Mouse (Mus musculus) stomach, postnatal 0 days (tissue): ENCODE measurements around the gene Tada1. TPM values are rescaled to one million over a fixed set of nuclear protein-coding genes. Genes with fewer than 3 reads are reported as not detected.
A peak's percentile ranks its signal among the peaks of the same experiment; 100 is the strongest.

Source experiments
- ATAC-seq: fragments of 200-750 bp; cut with Nextera tagmentation; 2 replicates; pipeline ENCODE4 v1.8.0; 2017; ENCODE audit not compliant: low FRiP score, low TSS enrichment
- DNase-seq: peaks from one replicate; pipeline ENCODE4 v3.0.0-alpha.2; 2016; ENCODE audit warnings: low spot score
- H3K27ac ChIP-seq: fragments of 300-500 bp; sonication (generic); replicated peaks from 2 replicates; pipeline ENCODE4 v1.5.1; 2014; ENCODE audit warnings: mild to moderate bottlenecking, control low read depth
- H3K27me3 ChIP-seq: fragments of 300-500 bp; sonication (generic); 2 replicates; pipeline ENCODE4 v1.6.1; 2014; ENCODE audit warnings: low read length; ENCODE audit not compliant: control insufficient read depth, insufficient read depth
- H3K36me3 ChIP-seq: fragments of 300-500 bp; sonication (generic); 2 replicates; pipeline ENCODE4 v1.6.1; 2014; ENCODE audit warnings: low read length, mixed read lengths; ENCODE audit not compliant: control insufficient read depth, insufficient read depth
- H3K4me1 ChIP-seq: fragments of 300-500 bp; sonication (generic); replicated peaks from 2 replicates; pipeline ENCODE4 v1.6.1; 2014; ENCODE audit warnings: antibody characterized with exemption; ENCODE audit not compliant: control insufficient read depth, insufficient read depth
- H3K4me2 ChIP-seq: fragments of 300-500 bp; sonication (generic); replicated peaks from 2 replicates; pipeline ENCODE4 v1.6.1; 2014; ENCODE audit warnings: low read depth, mild to moderate bottlenecking, control low read depth, moderate library complexity
- H3K4me3 ChIP-seq: fragments of 300-500 bp; sonication (generic); 2 replicates; pipeline ENCODE4 v1.5.1; 2014; ENCODE audit warnings: low read depth, low read length, control low read depth
- H3K9ac ChIP-seq: fragments of 300-500 bp; sonication (generic); 2 replicates; pipeline ENCODE4 v1.6.1; 2014; ENCODE audit warnings: mild to moderate bottlenecking, low read length, control low read depth, mixed read lengths
- H3K9me3 ChIP-seq: fragments of 300-500 bp; sonication (generic); 2 replicates; pipeline ENCODE4 v1.6.1; 2016; ENCODE audit warnings: low read length; ENCODE audit not compliant: control insufficient read depth
- CTCF ChIP-seq: IDR thresholded peaks from 2 replicates; pipeline ENCODE4 v1.5.1; 2016; ENCODE audit warnings: antibody characterized with exemption, low read depth, mild to moderate bottlenecking, moderate library complexity
- EP300 ChIP-seq: optimal IDR thresholded peaks from 2 replicates; pipeline ENCODE3; 2016; ENCODE audit warnings: antibody characterized with exemption
- WGBS: fragments of 180-500 bp; shearing (Covaris S2); extraction: QIAGEN DNeasy Blood & Tissue Kit; methylation state at CpG from one replicate; pipeline ENCODE4 v1.1.7; 2014; 5-methylcytosine and 5-hydroxymethylcytosine counted together
- polyA plus RNA-seq: library from polyadenylated mRNA; unstranded; fragments of >200 nt; fragmentation: Nextera tagmentation; extraction: Ambion mirVana; gene quantifications from 2 replicates; pipeline ENCODE4 v1.2.1, GENCODE M21; 2015

Tada1 gene
- polyA plus RNA-seq, 1 experiment from 2014 or later: 18.8 TPM

DNA sequence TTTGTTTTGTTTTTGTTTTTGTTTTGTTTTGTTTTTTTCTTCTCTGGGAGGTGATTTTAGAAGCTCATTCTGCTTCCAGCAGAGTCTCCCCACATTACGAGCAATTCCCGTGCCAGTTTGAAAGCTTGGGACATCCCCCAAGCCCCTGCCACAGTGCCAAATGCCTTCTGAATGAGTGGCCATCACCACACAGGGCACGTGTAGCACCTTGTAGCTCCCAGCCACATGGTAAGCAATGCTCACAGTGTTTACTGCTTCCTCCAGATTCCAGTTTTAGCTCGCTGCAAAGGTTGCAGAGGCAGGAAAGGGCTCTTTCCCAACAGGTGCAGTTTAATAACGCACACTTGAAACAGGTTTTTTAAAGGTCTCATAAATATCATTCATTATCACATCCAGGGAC is 18.0 kb upstream of the Tada1 start:
- Histone ChIP-seq H3K36me3 (no peaks in the 10 kb centered on the region), H3K4me1 (no peaks in the 10 kb centered on the region), H3K9me3 (no peaks in the 10 kb centered on the region), H3K4me3 (no peak overlapping the region), H3K27me3 (no peaks in the 10 kb centered on the region), H3K27ac (no peak overlapping the region), H3K4me2 (no peak overlapping the region), H3K9ac (no peak overlapping the region)
- ATAC-seq (no peak), DNase-seq (no peak)
- TF ChIP-seq EP300 (no peak), CTCF (no peak)
- 75% methylated on average over 5 of the region's 5 CpGs for WGBS

GRCm38 (mm10) chr1:166361842-166362241 is 17.1 kb upstream of the Tada1 start:
- no peaks in the 10 kb centered on the region for H3K9me3 ChIP-seq
- H3K4me3 ChIP-seq: no peak overlapping the region
- ATAC-seq: no peak
- H3K4me1 ChIP-seq: no peaks in the 10 kb centered on the region
- no peak; the same call in 1 of the 2 replicates for TF ChIP-seq CTCF
- no peaks in the 10 kb centered on the region for H3K27me3 ChIP-seq
- no peak overlapping the region for H3K27ac ChIP-seq
- H3K4me2 ChIP-seq: no peak overlapping the region
- WGBS: 59% methylated on average over 3 of the region's 3 CpGs
- no peak overlapping the region for H3K9ac ChIP-seq
- H3K36me3 ChIP-seq: no peaks in the 10 kb centered on the region
- no peak for DNase-seq

DNA sequence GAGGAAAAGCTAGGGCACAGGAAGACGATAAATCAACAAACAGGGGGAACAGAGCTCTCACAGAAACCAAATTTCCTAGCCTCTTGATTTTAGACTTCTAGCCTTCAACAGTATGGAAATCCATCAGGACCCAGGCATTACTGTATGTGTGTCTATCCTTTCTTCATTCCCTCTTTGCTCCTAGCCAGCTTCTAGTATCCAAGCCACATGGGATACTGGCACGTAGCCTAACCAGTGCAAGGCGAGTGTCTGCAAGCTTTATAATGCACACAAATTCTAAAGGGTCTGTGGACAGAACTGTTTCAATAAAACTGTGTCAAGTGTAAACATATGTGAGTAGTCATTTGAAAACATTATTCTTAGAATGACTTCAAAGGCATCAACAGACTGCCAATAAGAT is 16.2 kb upstream of the Tada1 start:
- Histone ChIP-seq H3K36me3 (no peaks in the 10 kb centered on the region), H3K27ac (no peak overlapping the region), H3K27me3 (no peaks in the 10 kb centered on the region), H3K4me1 (no peaks in the 10 kb centered on the region), H3K4me3 (no peak overlapping the region), H3K4me2 (no peak overlapping the region), H3K9ac (no peak overlapping the region), H3K9me3 (no peaks in the 10 kb centered on the region)
- TF ChIP-seq EP300: no peak
- no peak for TF ChIP-seq CTCF
- 60% methylated on average over 3 of the region's 3 CpGs for WGBS
- ATAC-seq: no peak
- no peak for DNase-seq

DNA sequence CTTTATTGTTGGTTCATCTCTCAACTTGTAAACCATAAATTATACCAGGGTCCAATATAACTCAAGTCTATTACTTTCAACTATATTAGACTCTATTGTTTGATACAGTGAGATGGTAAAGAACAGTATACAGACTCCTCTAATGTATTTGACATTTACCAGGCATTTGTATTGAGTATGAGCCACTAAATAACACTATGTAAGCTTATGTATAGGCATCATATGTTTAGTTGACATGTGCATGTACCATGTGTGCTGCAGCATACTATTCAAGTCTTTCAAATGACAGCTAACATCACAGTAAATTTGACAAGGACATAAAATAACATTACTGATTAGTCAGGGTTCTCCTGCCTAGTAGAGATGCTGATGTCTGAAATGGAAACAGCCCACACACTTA is 15.8 kb upstream of the Tada1 start:
- Histone ChIP-seq H3K4me3 (no peak overlapping the region), H3K4me2 (no peak overlapping the region), H3K27ac (no peak overlapping the region), H3K36me3 (no peaks in the 10 kb centered on the region), H3K4me1 (no peaks in the 10 kb centered on the region), H3K9ac (no peak overlapping the region), H3K9me3 (no peaks in the 10 kb centered on the region), H3K27me3 (no peaks in the 10 kb centered on the region)
- TF ChIP-seq EP300: no peak
- no peak for TF ChIP-seq CTCF
- ATAC-seq (no peak), DNase-seq (no peak)

DNA sequence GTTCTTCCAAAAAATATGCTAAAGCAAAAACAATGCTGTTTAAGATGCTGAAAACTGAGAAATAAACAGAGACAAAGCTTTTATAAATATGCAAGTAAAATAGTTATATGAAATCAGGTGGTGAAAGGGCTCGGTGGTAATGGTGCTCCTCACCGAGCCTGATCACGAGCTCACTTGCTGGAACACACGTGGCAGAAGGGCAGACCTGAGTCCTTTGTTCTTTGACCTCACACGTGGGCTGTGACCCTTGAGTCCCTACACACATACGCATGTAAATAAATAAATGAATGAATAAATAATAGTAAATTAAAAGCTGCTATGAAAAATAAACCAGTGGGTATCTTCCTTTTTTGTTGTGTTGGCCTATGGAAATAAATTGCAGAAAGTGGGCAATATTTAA is 1.7 kb upstream of the Tada1 start:
- no peak for DNase-seq
- Histone ChIP-seq H3K9me3 (no peaks in the 10 kb centered on the region), H3K4me1 (peaks cover 6% of the 10 kb centered on the region), H3K27me3 (no peaks in the 10 kb centered on the region), H3K27ac (no peak overlapping the region), H3K4me3 (no peak overlapping the region), H3K4me2 (no peak overlapping the region), H3K36me3 (no peaks in the 10 kb centered on the region), H3K9ac (no peak overlapping the region)
- 74% methylated on average over 6 of the region's 6 CpGs for WGBS
- no peak for ATAC-seq
- no peak for TF ChIP-seq EP300
- no peak for TF ChIP-seq CTCF

GRCm38 (mm10) chr1:166378431-166379012 is 375 bp upstream of the Tada1 start:
- 0 out of 2 replicates have a peak, but pooled peaks have one; percentile 1 for TF ChIP-seq CTCF
- no peak for TF ChIP-seq EP300
- H3K9me3 ChIP-seq: no peaks in the 10 kb centered on the region
- 4% methylated on average over 21 of the region's 21 CpGs for WGBS
- peaks cover 6% of the 10 kb centered on the region for H3K4me1 ChIP-seq
- peak overlapping the region; percentile 81 for H3K27ac ChIP-seq
- ATAC-seq (no peak), DNase-seq (no peak)
- no peaks in the 10 kb centered on the region; the same call in 1 of the 2 replicates for H3K36me3 ChIP-seq
- peak overlapping the region; percentile 69 for H3K4me2 ChIP-seq
- peak overlapping the region; percentile 68 for H3K9ac ChIP-seq
- H3K27me3 ChIP-seq: no peaks in the 10 kb centered on the region
- peak overlapping the region; percentile 95 for H3K4me3 ChIP-seq
